Mouse (Mus musculus) induced T-regulatory cell, adult 2 months (primary cell): Measurements from ENCODE around the gene Esr2.
A peak's percentile ranks its signal among the peaks of the same experiment; 100 is the strongest.
"Not testable (repeated sequence)": the region's sequence is repeated elsewhere in the genome, so short reads cannot be mapped to it uniquely, and the experiment has no call there.

Source experiments
- DNase-seq: peaks from one replicate; pipeline ENCODE4 v3.0.0-alpha.2; 2012; ENCODE audit warnings: low read depth

Esr2 gene

DNA sequence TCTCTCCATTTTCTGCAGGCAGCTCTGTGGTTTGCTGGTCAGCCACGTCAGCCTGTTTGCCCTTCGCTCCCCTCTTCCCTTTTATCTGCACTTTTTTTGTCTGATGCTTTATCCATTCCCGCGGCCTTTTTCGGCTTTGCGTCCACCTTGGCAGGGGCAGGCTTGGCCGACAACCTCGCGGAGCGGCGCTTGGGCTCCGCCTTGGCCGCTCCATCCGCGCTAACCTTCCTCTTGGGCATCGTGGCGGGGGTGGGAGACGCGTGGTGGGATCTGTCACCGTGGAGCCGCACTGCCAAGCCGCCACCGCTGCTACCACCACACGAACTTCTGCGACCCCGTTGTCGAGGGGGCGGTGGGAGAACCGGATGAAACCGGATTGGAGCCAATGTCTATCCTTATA, 24.7 kb downstream of the Esr2 start:
- not testable (repeated sequence) for DNase-seq

DNA sequence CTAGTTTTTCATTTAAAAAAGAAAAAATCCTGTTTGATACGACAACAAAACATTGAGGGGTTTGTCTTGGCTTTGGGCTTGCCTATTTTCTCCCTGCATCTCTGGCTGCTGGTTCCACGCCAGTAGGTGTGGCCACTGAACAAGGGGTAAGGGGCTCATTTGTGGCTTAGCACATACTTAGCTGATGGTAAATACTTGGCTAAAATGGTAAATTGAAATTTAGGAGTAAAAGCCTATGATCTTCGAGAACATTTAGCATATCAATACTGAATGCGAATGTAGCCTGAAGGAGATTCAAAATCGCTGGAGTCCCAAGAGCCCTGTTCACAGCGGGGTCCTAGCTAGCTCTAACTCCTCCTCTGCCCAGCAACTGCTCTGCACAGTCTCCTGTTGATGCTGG, 40.4 kb downstream of the Esr2 start:
- DNase-seq: no peak

DNA sequence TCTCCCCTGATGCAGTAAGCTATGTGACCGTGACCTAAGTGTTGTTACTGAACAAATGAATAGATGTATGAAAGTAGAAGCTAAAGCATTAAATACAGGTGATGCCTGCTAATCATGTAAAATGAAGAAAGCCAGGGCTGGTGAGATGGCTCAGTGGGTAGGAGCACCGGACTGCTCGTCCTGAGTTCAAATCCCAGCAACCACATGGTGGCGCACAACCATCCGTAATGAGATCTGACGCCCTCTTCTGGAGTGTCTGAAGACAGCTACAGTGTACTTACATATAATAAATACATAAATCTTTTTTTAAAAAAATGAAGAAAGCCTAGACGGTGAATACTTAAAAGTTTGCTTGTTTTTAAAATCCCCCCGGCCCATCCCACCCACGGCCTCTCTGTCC, 44.0 kb downstream of the Esr2 start:
- not testable (repeated sequence) for DNase-seq

DNA sequence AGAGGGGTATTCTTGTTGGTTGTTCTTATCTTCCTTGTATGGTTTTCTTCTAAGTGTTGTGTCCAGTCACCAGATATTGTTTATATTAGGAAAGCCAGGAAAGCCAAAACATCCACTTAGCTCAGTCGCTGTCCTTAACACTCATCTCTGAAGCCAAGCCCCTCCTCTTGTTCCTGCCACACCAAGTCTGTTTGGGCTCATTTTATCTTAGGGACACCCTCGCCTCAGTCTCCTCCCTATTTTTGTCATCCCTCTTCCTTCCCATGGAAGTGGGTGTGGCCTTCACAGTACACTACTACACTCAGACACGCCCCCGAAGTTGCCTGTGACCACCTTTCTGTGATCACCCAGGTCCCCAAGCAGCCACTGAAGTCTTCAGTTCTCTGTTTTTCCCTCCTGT, 44.5 kb downstream of the Esr2 start:
- DNase-seq: no peak

DNA sequence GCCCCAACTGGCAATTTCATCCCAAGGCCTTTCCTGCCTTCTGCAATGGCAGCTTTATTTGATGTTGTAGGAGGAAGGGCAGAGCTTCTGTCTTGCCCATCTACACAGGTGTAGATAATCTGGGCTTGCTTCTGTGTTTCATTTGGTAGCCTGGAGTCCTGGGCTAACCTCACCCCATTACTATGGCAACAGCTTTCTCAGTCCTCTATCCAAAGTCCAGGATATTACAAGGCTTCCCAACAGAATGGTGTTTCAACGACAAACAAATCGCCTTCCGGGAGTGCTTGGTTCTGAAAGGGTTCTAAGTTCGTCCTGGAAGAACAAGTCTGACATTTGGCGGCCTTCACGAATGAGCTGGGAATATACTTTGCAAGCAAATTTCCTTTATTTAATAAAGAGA, 46.2 kb downstream of the Esr2 start:
- DNase-seq: no peak

DNA sequence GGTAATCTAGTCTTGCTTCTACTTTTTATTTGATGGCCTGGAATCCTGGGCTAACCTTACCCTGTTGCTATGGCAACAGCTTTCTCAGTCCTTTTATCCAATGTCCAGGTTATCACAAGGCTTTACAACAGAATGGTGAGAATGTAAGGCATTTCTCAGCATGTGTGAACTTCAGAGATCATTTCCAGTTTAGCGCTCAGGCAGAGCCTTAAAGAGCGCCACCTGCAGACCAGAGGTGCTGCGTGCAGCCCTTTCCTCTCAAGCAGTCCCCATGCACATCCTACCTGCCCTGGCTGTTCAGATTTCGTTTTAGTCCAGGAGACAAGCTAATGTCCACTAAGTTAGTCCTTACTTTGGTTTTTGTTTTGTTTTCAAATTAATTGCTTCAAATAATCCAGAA, 46.8 kb downstream of the Esr2 start:
- DNase-seq: peak; percentile 59

DNA sequence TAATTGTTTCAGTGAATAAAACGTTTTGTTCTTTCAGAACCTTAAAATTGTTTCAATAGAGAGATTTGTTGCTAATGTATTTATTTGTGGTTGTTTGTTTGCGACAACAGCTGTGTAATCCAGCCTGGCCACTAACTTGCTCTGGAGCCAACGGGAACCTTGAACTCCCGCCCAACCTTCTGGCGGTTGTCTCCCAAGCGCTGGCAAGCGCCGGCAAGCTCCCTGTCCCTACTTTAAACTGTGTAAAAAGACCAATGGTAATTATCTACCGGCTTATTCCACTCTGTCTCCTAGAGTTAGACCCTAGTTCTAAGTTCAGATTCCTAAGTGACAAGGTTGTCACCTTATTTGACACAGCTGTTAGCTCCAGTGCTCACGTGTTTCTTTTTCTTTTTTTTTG, 48.2 kb downstream of the Esr2 start:
- DNase-seq: no peak

DNA sequence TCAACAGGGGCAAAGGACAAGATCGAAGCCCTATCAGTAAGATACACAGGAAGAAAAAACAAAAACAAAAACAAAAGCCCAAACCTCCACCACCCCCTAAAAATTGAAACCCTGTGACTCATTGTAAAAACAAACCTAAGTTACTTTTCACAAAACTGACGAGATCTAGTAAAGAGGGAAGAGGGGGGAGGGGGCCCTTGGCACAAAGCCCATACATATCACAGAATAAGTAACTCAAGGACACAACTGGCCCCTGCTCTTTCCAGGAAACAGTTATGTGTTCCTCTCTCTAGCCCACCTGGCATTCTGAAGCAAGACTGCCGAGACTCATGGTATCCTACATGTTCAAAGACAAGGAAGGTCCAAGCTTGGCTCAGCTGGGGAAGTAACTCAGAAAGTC, 48.8 kb downstream of the Esr2 start:
- no peak for DNase-seq

DNA sequence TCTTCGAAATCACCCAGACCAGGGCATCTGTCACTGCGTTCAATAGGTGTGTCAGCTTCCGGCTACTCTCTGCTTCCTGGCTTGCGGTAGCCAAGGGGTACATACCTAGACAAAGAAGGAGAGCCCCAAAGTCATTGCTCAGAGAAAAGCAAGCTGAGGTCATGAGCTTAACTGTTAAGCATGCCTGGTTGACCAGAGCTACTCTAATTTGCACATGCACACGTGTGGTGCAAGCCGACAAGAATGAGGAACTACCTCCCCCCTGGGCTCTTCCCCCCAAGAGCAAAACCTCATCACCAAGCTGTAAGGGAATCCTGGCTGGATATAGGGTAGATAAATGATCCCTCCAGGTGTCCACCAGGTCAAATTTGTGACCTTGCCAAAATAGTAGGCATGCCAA, 53.8 kb downstream of the Esr2 start:
- DNase-seq: no peak

DNA sequence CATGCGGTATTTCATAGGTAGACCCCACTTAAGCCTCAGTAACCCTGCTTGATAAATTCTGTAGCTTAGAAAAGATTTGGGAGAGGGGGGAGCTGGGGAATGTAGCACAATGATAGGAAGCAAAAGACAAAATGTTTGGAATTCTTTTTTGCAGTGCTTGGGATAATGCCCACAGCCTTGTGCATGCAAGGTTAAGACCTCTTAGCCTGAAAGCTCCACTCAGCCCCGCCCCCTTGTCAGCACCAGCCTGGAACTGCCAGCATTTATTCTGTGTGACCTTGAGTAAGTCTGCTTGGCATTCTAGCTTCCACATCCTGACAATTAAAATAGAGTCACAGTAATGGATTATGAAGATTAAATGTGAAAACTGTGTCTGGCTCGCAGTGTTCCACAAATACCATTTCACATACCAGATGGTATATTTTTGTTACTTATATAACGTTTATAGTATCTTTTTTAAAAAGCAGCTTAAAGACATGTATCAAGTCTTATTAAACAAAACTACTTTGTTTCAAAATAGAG, 59.4 kb downstream of the Esr2 start:
- no peak for DNase-seq

DNA sequence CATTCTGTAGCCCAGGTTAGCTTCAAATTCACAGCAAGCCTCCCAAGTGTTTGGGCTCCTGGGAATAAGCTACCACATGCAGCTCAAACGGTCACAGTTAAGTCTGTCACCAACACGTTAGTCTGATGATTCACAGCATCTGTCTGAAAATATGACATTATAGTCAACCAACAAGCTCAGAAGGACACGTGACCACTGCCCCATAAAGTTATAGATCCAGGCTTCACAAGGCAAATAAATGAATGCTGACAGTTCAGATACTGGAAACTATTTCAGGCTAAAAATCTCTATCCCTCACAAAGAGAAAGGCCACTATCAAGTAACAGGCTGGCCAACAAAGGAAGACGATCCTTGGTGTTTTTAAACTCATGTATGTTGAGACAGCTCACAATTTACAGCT, 60.5 kb downstream of the Esr2 start:
- DNase-seq: no peak

DNA sequence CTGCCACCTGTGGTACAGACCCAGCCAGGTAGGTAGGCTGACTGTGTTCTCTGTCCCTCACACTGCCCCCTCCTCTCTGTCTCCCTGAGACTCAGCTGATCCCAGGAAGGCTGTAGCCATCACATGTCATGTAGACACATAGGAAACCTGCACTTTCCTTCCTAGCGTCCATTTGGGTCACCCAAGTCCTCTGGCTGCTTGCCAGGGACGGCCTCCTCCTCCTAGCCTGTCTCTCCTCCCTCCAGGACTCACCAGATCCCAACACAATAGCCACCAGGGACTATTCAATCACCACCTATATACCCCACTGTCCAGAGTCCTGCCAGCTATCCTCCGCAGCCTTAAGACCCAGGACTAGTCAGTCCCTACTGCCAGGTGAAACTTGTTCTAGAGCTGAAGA, 66.0 kb downstream of the Esr2 start:
- no peak for DNase-seq

DNA sequence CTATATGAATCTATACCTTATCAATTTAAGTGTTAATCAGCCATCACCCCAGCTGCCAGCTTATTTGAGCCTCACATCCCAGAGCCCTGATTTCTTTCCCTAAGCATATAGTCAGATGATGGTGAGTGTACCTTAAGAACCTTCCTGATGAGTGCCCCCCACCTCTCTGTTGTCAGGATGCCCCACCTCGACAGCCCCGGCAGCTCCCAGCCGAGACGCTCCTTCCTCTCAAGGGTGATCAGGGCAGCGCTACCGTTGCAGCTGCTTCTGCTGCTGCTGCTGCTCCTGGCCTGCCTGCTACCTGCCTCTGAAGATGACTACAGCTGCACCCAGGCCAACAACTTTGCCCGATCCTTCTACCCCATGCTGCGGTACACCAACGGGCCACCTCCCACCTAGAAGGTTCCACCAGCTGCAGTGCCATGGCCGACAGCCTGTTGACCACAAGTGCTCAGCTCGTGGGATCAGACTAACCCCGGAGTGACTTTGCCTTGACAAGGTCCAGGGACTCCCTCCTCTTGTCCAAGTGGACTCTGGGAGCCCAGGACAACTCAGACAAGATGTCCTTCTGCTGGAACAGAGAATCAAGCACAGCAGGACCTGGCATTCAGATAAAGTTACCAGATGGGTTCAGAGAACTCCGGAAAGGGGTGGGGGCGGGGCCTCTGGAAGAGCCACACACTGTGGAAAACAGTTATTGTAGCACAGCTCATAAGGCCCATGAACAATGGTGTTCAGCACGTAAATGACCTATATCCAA, 67.2 kb downstream of the Esr2 start:
- DNase-seq: no peak

DNA sequence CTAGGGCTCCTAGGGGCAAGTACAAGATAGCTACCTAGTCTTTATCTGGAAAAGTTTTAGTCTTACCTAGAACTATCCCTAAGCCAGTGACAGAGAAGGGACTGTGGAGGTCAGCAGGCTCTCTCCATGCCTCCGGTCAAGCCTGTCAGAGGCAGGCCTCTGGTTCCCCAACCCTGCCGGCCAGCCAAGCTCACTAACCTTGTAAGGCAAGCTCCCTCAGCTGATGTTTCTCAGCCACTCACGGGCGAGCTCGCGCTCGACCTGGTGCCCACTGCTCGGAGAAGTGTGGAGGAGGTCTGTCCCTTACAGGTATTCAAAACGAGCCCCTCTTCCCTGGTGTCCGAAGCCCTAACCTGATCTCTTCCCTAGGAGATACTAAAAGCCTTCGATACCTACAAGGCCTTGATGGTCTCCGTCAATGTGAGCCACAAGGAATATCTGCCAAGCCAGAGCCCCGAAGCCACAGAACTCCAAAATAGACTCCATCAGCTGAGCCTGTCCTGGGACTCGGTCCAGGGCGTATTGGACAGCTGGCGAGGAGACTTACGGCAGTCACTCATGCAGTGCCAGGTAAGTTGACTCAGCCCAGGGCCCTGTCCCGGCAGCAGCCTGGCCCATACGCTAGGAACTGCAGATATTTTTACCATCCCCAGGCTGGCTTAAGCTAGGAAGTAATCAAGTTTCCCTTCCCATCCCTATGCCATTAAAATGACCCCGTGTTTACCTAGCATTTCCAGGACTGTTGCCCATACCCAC, 72.3 kb downstream of the Esr2 start:
- no peak for DNase-seq

DNA sequence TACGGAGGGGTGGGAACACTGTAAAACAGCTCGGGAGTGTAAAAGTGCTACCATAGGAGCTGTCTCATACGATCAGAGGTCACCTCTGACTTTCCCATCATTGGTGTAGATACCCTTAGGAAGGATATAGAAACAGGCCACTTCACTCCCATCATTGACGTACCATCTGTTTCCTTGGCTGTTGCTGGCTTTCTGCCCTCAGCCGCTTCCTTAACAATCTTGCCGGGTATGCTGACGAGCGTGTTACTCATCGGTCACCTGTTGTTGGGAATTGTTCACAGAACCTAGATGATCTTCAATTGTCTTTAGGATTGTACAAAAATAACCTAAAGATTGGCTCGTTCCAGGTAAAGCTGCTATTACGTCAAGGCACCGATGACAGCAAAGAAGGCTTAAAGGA, 74.4 kb downstream of the Esr2 start:
- no peak for DNase-seq

DNA sequence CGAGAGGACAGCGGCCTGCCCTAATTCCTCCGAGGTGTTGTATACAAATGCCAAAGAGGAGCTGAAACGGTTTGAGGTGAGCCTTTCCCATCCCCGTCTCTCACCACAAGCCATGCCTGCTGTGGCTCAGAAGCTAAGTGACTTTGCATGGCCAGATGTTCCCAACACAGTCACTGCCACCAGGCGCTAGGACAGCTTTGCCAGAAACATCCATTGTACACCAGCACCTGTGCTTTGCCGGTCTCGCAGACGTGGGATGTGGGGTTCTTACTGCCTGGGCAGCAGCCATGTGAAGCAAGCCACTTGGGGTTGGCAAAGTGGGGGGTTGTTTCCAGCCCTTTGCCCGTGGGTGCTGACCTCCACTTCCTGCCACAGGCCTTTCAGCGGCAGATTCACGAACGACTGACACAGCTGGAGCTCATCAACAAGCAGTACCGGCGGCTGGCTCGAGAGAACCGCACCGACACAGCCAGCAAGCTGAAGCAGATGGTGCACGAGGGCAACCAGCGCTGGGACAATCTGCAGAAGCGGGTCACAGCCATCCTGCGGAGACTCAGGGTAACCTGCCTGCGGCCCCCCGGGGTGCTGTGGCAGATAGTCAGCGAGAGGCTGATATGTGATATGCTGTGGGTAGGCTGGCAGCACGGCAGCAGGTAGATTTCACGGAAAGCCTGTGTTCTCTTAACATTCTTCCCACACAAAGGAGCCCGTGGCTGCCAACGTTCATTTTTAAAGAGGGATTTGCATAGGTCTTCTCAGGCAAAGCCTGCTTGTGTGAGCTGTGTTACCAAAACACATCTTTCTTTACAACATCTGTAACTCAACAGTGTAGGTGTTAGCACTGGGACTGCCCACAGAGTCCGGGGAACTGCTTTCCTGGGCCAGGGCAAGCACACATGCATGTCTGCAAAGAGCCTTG, 81.7 kb downstream of the Esr2 start:
- peak; percentile 37 for DNase-seq

DNA sequence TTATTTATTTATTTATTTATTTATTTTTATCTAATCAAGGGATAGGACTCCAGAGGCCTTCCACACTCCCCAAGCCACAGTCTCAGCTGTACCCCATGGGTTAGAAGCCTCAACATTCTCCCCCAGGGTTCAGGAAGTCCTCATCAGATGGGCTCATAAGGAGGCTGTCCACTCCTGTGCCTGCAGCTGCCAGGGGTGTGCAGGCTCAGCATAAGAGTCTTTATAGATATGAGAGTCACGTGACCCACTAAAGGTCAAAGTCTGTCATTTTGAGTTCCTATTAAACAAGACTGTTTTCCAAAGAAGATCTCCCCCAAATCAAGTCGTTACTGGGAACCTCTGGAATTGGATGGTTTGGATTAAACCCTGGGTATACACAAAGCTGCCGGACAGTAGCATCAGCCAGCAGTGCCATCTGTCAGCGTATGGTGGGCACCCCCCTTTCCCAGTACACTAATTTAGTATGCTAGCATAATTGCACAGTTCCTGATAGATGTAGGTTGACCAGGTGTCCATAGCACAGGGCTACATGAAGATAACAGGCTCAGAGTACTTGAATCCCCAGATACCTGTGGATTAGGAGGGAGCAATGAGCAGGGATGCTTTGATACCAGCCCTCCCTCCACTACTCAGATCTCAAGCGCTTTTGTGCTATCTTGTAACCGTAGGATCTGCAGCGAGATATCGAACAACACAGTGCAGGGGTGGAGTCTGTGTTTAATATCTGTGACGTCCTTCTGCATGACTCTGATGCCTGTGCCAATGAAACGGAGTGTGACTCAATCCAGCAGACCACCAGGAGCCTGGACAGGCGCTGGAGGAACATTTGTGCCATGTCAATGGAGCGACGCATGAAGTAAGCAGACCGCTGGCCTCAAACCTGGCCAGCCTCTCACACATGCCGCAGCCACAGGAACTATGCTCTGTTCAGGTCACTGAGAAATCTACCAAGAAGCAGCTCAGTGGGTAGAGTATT, 83.2 kb downstream of the Esr2 start:
- no peak for DNase-seq

DNA sequence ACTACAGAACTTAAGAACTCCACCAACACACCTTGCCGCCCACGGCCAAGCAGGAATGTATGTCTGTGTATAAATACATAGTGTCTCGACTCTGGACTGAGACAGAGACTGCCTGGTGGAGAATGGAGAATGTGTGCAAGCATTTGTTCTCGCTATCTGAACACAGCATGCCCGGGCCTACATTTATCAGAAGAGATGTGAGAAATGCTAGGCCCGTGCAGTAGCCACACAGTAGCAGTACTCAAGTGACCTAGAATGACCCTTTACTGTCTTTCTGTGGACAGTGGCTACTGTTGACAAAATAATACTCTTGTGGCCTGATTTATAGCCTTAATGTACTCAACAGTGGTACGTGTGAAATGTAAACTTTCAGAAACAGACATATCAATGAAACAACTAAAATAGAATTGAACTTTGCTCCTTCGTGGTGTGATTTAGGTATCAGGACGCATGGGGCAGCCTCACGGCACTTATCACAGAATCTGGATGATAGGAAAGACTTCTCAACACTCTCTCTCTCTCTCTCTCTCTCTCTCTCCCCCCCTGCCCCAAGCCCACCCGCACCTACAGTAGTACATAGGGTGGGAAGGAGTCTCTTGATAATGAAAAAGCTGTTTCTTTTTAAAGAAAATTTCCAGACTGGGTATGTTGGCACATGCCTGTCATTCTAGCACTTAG, 84.1 kb downstream of the Esr2 start:
- DNase-seq: no peak

DNA sequence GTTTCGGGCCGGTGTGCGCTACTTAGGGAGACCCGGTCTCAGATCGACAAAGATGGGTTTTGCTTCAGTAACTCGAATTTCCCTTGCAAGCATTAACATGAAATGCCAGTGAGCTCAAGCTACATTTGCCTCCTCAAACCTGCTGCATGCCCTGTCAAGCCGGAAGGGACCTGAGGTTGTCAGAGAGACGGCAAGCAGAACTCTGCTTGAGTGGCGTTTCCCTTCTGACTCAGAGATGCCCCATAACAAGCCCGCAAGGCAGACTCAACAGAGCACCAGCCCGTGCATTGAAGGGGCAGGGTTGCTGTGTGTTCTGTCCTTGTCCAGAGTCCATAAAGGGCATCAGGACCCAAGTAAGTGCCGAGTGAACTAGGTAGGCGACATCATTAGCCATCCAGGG, 90.0 kb downstream of the Esr2 start:
- DNase-seq: peak; percentile 84
